Mouse (Mus musculus) lung, postnatal 36 days (tissue): ENCODE data around the gene Slc8b1.
"Not testable (repeated sequence)": the region's sequence is repeated elsewhere in the genome, so short reads cannot be mapped to it uniquely, and the experiment has no call there.

Source experiments
- DNase-seq: peaks from one replicate; pipeline ENCODE4 v3.0.0; 2022; ENCODE audit warnings: mixed read lengths

Slc8b1 gene

DNA sequence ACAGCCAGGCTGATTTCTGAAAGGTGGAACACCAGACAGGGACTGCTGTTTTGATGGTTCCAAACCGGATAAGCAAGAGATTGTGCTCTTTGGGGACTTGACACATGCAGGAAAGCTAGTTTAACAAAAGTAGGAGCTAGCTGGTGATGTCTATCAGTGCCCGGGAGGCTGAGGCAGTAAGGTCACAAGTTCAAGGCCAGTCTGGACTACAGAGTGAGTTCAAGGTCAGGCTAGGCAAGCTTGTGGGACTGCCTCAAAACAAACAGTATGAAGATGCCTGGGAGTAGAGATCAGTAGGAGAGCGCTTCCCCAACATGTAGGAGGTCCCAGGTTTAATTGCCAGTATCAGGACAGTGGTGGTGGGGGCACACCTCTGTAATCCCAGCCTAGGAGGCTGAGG is 13.9 kb upstream of the Slc8b1 start:
- no peak for DNase-seq

DNA sequence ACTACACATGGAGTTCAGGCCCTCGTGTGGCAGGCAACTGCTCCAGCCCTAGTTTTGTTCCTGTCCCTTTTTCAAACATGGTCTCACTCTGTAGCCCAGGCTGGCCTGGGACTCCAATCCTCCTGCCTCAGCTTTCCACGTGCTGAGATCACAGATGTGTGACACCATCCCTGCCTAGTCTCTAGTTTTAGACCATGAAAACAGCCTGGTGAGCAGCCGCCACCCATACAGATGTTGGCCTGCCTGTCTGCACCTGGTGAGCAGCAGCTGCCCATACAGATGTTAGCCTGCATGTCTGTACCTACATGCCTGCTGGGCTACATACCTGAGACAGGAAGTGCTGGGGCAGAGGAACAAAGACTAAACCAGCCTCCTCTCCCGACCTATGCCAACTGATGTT is 11.8 kb upstream of the Slc8b1 start:
- DNase-seq = no peak

DNA sequence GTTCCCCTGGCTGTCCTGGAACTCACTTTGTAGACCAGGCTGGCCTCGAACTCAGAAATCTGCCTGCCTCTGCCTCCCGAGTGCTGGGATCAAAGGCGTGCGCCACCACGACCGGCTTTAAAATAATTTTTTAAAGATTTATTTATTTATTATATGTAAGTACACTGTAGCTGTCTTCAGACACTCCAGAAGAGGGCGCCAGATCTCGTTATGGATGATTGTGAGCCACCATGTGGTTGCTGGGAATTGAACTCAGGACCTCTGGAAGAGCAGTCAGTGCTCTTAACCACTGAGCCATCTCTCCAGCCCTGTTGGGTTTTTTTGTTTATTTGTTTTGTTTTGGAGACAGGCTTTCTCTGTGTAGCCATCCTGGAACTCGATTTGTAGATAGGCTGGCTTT is 10.4 kb upstream of the Slc8b1 start:
- DNase-seq = not testable (repeated sequence)

DNA sequence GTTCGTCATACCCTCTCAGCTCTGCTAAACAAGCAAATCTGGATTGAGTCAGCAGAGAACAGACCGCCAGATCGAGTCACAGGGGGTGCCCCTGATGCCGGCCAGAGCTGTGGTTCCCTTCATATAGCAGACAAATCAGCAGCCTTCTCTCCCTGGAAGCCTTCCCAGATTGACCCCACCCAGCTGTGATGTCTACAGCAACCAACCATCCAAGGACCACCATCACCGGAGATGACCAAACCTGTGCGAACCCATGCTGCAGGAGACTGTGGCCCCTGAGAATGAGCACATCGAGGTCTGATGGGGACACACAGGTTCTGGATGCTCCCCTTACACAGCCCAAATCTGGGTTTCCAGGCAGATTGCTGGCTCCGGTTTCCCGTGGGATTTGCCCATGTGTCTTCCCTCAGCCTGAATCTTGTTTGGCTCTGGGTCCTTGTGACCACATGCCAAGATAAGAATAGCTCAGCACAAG is 8.8 kb upstream of the Slc8b1 start:
- DNase-seq = no peak

DNA sequence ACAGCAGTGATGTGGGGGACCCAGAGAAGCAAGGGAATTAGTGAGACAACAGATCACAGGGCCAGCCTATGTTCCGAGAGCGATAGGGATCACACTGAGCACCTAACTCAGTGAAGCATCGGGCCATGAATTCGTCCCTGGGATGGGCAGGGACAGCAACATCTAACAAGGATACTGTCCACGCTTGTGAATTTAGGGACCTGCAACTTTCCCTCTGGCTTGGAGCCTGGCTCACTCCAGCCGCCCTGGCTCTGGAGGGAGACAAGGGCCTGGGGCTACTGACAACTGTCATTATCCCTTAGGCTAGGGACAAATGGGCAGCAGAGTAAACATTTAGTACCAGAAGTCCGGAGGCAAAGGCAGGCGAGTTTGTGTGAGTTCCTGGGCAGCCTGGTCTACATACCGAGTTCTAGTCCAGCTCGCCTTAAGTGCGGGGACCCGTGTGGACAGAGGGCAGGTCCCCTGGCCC is 8.3 kb upstream of the Slc8b1 start:
- DNase-seq = no peak

DNA sequence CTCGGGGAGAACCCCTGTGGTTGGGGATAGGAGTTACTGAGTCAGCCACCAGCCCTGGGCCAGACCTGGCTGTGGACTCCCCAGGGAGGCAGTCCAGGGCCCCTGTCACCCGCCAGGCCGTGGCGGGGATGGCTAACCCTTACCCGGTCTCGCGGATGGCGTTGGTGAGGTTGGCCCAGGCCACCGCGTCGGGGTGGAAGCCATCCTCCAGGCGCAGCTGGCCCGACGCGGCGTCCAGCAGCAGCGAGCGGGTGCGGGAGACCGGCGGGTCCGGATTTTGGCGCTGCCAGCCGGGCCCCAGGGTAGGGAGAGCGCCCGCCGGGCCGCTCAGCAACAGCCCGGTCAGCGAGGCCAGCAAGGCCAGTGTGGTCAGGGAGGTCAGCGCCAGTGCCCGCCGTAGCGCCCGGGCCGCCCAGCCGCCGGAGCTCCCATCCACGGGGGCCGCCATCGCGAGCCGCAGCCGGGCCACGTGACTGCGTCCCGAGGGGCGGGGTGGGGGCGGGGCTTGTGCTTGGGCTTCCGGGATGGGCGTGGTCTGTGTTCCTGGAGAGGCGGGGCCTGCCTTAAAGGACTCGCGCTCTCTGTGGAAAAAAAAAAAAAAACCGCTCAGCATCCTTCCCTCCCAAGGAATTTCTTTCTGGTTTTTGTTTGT is 7.7 kb upstream of the Slc8b1 start, which contains the start of gene Plbd2:
TSS of gene Plbd2 (minus strand) at position 482 of the 652 bp plus-strand sequence.
- peak; percentile 85 for DNase-seq

DNA sequence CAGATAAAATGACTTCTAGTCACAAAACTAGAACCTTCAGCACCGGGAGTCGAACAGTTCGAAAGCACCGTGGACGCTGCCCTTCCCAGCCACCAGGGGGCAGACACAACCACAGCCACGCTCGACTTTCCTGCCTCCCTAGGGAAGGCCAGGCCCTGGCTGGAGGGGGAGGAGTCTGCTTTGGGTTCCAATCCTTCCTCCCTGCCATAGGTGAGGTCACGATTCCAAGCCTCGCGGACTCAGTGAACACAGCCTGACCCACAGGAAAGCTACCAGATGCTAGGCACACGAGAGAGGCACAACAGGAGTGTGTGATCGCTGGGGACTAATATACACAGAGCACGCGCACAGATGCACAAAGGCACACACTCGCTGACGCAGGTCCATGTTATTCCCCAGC is 5.6 kb upstream of the Slc8b1 start:
- DNase-seq = peak; percentile 88

DNA sequence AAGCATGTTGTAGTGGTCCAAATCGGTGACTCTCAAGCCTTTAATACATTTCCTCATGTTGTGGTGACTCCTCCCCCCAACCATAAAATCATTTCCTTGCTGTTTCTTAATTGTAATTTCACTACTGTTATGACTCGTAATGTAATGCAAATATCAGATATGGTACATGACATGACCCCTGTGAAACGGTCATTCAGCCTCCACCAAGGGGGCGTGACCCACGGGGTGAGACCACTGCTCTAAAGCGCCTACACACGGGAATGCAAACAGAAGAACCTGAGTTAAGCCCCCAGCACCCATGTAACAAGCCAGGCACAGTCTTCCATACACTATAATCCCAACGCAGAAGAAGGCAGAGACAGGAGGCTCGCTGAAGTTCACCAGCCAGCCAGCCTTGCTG is 5.2 kb upstream of the Slc8b1 start:
- DNase-seq = no peak

DNA sequence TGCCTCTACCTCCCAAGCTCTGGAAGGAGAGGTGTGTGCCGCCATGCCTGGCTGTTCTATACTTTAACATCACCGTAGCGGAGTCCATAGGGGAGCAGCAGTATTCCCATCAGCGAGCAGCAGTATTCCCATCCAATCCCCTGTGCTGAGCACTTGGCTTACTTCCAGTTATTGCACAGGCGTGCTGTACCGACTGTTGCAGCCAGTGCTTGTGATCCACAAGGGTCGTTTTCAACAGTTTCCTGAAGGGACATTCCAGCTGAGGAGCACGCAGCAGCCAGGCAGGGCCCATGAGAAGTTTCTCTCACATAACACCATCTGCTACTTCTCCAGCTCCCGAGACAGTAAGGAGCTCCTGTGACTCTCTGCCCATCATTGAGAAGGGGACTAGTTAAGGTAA is 4.5 kb upstream of the Slc8b1 start:
- no peak for DNase-seq

DNA sequence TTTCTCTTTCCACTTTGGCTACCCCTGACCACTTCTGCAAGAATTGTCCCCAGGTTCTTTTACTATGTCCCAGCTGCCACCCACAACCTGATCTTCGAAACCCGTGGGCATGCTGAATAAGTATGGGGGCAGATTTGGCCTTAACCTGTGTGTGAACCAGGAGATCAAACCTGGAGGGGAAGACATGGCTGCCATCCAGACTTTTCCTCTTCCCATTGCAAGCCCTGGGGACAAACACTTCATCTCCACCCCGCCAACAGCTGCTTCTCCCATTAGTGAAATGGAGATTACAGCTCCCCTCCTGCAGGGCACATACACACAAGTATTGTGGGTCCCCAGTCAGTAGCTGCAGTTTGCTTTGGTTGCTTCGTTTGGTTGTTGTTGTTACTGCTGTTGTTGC is 3.7 kb upstream of the Slc8b1 start:
- DNase-seq = no peak

DNA sequence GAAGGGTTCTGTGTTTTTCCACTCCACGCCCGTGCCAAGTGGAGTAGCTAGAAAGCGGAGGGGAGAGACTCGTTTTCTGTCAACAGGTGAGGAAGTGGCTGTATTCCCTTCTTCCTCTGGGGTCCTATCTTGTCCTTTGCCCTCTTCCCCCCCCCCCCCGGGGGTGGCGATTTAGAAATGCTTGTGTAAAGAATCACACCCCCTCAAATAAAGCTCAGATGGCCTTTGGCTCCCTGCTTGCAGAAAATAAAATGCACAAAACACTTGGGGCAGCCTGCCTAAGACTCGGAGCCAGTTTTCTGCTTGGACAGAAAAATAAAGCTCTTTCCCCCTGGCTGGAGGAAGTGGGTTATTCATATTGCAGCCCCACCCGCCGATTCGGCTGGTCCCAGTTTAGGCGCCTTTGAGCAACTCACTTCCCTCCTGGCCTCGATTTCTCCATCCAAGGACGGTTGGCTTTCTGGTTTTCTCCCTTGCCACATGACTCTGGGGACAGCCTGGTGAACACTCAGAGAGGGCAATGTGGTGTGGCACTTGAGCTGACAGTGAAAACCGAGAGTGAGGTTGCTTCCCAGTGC is 764 bp downstream of the Slc8b1 start:
- peak; percentile 69 for DNase-seq

DNA sequence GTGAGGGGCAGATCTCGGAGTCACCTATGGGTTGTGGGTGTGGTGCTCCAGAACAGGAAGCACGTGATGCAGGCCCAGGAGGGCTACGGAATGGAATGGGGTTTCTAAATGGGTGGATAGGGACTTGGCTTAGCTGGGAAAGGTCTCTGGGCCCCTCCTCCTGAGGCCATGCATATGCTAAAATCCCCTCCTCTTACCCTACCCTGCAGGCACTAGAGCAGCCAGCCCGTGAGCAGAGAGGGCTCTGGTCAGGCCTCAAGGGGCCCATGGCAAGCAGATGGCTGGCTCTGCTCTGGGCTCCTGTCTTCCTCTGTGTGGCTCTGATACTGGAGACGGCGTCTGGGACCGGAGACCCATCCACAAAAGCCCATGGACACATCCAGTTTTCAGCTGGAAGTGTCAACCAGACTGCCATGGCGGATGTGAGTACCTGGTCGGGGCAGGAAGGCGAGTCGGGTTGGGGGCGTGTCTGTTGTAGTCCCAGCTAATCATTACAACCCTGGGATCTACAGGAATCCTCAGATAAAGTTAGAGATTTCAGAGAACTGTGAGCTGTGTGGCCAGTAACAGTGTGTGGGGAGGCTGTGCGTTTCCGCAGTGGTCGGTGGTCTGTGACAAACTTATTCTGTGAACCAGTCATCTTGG is 2.1 kb downstream of the Slc8b1 start:
- DNase-seq = no peak

DNA sequence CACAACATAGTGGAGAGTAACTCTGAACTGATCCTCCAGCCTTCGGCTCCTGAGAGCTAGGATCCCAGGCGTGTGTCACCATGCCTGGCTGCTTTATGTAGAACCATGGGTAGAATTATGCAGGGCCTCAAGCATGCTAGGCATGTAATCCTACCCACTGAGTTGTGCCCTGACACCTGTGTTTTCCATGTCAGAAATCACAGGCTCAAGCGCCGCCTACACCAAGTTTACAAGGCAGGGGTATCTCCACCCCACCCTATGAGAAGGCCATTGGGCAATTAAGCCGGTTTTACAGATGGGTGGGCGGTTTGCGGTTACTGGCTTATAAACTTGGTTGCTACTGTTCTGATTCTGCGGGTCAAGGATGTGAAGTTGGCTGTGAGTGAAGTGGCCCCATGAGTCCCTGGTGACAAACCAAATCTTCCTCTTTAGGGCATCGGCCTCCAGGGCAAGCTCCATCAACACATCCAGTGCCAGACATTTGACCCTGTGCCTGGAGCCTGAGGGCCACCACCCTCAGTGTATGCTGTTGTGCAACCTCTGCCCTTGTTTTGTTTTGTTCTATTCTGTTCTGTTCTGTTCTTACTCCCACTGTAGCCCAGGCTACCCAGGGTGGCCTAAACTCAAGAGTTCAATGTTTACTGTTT is 3.2 kb downstream of the Slc8b1 start:
- DNase-seq = peak; percentile 70

DNA sequence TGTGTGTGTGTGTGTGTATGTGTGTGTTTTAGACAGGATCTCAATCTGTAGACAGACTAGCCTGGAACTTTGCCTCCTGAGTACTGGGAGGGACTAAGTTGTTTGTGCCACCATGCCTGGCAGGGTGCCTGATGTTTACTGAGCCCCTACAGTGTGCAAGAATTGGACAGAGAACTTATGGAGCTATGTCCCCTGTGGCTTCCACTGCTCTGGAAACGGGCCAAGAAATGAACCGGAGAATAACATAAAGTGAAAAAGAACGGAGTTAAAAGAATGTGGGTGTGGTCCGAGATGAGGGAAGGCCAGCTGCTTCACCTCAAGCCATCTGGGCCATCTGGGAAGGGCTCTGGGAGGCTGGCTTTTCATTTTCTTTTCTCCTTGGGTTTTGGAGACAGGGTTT is 3.8 kb downstream of the Slc8b1 start:
- peak; percentile 68 for DNase-seq

DNA sequence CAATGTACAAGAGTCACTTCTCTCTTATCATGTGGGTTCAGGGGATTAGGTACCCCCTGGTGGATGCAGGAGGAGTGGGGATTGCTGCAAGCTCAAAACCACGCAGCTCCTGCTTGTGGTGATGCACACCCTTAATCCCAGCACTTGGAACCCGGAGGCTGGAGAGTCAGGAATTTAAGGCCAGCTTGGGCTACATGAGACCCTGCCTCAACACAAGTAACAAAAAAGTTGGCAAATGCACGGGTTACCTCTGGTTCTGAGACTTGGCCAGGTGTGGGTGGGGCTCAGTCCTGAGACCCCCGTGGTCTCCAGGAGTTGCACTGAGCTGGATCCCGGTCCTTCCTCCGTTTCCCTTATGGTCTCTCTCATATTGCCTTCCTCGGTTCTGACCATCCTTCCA is 4.5 kb downstream of the Slc8b1 start:
- DNase-seq = no peak

DNA sequence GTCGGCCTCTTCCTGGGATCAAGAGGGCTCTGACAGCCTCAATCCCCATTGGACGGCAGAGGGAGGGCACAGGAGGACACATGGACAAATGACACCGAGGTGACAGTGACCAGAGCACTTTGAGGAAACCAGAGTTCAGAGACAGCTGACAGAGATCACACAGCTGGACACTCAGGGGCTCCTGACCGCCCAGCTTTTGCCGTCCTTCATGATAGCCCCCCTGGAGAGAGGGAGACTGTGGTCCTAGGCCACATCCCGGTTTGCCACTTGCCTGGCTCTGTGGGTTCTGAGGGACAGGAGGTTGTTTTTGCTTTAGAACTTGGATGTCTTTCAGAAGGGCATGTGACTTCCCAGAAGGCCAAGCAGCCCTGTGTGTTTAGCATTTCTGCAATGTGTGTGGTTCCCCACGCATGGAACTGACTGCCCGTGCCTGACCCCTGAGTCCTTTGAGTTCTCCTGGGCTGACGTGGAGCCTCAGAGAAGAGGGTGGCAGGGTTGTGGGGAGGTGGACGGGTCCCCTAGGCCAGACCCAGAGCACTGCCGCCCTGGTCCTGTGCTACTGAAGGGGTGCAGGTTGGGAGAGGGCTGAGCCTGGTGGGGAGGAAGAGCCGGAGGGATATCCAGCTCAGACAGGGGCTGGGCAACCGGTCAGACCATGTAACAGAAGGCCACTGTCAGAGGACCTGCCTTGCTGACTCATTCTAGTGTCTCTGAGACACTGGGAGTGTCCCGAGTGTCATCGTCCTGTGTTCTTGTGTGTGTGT is 5.4 kb downstream of the Slc8b1 start:
- peak; percentile 62 for DNase-seq

DNA sequence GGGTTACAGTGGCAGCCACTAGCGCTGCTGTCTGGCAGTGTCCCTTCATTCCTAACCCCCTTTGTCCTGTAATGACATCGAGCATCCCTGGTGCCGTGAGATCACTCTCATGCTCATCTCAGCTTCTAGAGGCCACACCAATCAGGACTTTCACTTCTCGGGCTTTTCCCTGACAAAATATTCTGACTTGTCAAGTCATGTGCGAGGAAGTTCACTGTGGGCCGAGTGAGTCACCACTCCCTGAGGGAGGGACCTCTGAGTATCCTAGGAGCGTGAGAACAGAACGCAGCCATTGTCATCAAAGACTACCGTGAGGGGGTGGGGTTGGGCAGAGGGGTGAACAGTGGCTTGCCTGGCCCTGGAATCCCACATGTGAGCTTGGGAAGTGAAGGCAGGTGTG is 6.6 kb downstream of the Slc8b1 start:
- DNase-seq = peak; percentile 62

DNA sequence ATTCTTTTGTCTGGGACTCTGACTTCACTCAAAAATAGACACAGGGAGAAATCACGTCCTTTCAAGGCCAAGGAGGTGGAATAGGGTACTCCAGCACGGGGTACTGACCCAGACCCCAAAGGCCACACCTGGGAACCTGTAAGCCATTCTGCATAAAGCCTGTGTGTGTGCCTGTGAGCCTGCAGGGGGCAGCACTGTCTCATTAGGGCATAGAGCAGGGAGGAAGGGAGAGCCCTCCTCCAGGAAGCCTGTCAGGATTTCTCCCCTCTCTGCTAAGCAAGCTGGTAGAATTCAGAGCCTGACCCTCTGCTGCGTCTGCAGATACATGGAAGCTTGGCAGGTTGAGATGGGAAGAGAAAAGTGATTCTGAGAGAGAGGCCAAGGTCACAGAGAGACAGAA is 11.7 kb downstream of the Slc8b1 start:
- peak; percentile 59 for DNase-seq

DNA sequence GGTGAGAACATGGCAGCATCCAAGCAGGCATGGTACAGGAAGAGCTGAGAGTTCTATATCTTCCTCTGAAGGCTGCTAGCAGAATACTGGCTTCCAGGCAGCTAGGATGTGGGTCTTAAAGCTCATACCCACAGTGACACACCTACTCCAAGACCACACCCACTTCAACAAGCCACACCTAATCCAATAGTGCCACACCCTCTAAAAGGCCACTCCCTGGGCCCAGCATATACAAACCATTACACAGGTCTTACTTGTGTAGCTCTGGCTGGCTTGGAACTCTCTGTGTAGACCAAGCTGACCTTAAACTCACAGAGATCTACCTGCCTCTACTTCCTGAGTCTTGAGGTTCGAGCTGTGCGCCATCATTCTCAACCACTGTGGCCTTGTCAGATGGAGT is 13.8 kb downstream of the Slc8b1 start:
- no peak for DNase-seq

DNA sequence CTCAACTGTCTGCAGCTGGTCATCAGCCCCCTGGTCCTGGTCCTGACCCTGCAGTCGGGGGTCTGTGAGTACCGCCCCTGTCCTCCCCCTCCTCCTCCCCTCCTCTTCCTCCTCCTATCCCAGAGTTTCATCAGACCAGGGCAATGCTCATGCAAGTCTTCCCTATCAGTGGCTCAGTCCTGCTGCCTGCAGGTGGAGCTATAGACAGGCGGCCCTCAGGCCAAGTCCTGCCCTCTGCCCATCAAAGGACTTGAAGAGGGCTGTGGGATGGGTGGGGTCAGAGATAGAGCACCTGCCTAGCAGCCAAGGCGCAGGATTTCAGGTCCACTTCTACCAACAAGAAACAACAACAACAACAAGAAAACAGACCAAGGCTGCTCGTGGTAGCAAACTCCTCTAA is 14.8 kb downstream of the Slc8b1 start:
- DNase-seq = no peak

DNA sequence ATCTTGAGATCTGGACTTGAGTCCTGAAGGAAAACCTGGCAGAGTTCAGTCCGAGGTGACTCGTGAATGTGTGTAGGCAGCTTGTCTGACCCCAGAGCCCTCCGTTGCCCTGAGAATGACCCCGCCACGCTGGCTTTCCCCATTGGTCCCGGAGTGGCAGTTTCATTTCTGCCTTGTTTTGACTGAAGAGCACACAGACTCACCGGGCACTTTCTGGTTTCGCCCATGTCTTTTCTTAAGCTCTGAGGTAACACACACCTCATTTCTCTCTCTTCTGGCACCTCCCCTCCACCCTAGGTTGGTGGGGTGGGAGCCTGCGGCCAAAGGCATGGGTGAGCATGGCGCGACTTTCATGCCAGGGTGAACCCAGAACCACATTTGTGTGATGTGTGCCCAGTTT is 15.3 kb downstream of the Slc8b1 start:
- DNase-seq = no peak

DNA sequence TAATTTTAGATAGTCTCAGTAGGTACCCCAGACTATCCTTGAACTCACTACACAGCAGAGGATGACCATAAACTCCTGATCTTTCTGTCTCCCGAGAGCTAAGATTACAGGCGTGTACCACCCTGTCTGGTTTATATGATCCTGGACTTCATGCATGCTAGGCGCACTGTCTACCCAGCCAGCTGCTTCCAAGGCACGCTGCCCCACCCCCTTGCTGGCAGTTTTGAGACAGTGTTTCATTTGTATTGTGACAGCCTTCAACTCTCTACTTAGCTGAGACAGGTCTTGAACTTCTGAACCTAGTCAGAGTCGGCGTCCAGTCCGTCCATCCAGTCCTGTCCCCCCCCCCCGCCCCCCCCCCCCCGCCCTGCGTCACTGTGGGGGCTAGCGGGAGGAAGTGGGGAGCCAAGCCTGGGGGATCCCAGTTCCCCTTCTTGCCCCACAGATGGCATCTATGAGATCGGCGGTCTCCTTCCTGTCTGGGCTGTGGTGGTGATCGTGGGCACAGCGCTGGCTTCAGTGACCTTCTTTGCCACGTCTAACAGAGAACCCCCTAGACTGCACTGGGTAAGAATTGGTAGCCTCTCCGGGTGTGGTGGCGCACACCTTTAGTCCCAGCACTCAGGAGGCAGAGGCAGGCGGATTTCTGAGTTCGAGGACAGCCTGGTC is 16.5 kb downstream of the Slc8b1 start:
- no peak for DNase-seq
